1 mouse cellular context compared by ENCODE assay signal in the genomic region with DNA sequence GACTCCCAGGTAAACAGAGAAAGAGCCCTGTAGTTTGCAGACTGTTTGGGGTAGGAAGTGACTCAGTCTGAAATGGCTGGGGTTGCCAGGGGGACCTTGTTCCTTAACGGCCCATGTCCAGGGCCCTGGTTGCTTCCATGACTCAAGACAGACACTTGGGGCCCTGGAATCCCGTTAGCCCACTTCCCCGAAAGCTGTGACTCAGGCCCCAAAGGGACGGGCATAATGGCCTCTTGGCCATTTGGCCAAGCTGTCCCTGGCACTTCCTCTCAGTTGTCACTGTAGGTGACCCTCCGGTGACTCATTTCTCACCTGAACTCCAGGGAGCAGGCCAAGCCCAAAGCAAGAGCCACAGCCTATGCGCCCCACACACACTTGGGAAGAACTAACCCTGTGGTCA.
TF ChIP-seq lines count a peak whose summit lies in the region.

No protein-coding gene starts in this region.

TF ChIP-seq in C2C12, 6 proteins besides CTCF, POLR2A, EP300 and RAD21 (continued from another document):
- TF ChIP-seq FOSL1 (IDR thresholded peaks at IDR 0.05; ENCODE audit: insufficient read depth, low read length, poor library complexity, severe bottlenecking), result peak; percentile 42
- TF ChIP-seq USF1 (IDR thresholded peaks at IDR 0.05; ENCODE audit: low read depth), result no peak
TF ChIP-seq in C2C12: peak in this region for 2.
